Mouse (Mus musculus): ENCODE data around the gene St3gal4.

Gene St3gal4

DNA sequence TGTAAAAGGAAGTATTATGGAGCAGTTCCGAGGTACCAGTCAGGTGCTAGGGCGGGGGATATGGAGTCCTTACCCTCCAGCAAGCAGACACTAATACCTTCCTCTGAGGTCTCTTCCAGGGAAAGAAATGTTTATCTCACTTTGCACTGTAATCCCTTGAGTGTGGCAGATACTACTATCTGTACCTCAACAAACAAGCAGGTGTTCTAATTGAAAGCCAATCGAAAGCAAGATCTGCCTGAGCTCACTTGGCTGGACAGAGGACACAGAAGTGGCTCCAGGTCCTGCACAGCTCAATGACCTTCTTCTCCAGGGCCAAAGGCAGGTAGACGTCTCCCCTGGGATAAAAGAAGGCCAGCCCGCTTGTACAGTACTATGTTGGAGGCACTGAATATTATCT is 9.0 kb downstream of the St3gal4 start:
- in situ Hi-C loops (cut with MboI; ENCODE audit: unreplicated experiment in 2 of 2): loop anchor here in 1 of 2 experiments (10.0 kb wide), 1 partner anchor 65 kb away; the partner anchor contains the start of gene Dcps

DNA sequence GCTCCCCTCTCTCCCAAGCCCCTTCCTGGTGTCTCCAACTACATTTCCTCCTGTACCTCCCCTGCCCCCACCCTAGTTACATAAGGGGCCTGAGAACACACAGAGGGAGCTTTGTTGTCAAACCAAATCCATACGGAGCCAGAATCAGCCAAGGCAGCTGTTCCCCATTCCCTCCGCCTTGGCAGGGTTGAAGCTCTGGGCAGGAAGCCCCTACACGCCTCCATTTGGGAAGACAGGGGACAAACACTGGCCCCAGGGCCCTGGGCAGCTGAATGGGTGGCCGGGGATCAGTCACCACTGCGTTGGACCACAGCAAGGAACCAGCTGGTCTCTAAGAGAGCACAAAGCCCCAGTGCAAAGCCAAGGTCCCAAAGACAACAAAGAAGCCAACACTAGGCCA is 10.2 kb downstream of the St3gal4 start:
- in situ Hi-C loops (cut with MboI; ENCODE audit: unreplicated experiment in 2 of 2): loop anchor here in 1 of 2 experiments (10.0 kb wide), 1 partner anchor 54 kb away; no protein-coding TSS in a partner anchor

DNA sequence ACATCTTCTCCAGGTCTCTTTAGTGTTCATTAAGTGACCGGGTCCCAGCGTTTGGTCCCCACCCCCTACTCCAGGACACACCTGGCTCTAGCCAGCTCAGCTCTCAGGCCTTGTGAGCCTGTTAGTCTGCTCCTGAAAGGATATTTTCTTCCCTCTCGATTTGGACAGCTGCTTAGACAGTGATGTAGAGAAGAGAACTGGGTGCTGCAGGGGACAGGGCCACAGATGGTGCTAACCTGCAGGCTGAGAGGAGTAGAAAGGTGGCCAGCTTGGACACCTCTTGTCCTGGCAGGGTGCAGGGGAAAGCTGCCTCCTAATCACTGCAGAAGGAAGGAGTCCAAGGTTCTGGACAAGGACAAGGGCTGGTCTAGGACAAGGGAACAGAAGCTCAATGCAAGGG is 11.0 kb downstream of the St3gal4 start:
- in situ Hi-C loops (cut with MboI; ENCODE audit: unreplicated experiment in 2 of 2): loop anchor here in 1 of 2 experiments (10.0 kb wide), 1 partner anchor 53 kb away; no protein-coding TSS in a partner anchor

DNA sequence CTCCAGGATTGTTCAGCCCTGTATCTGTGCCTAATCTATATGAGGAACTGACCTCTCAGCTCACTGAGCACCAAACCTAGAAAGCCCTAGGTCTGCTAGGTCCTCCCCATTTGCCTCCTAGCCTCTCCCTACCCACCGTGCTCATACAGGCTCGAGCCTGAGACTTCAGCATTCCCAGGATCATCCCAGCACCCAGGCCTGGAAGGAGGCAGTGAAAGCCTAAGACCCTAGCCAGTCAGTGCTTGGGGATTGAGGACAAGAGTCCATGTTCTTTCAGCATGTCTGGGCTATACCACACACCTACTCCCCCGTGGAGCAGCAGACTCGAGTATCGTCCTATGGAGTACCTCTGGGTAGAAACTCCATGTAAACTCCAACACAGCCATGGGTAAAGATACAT is 11.7 kb downstream of the St3gal4 start:
- in situ Hi-C loops (cut with MboI; ENCODE audit: unreplicated experiment in 2 of 2): loop anchor here in 1 of 2 experiments (10.0 kb wide), 1 partner anchor 53 kb away; no protein-coding TSS in a partner anchor

DNA sequence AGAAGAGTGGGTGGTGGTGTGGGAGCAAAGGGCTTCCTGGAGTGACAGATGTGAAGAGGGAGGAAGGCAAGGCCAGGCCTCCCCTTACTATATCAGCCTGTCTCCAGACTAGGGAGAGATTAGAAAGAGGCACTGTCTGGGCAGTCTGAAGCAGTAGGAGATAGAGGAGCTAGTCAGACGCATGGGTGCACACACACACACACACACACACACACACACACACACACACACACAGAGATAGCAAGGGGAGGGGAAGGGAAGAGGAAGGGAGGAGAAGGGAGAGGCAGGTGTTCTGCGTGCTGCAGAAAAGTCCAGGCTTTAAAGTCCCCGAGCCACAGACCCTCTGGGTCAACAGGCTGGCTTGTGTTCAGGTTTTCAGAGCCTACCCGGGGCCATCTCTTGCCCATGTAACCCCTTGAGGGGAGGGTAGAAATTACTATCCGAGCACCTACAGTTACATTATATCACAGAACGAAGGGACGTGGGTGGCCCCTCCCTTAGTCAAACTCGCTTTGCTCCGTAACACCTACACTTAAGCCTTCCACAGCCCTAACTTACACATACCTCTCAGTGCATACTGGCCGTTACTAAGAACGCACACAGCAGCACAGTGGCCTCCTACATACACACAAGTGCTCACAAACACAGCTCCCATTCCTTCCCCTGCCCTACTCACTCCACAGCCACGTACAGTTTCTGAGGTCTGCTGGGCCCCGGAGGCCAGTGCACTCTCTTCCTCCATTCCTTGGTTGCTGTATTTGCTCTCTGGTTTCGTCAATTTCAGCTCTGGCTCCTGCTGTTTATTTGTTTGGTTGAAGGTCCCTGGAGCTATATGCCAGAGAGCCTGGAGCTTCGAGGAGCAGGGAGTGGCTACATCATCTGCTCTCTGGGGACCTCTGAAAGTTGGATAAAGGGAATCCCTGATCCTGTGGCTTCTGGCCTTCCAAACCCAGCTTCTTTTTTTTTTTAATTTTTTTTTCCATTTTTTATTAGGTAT is 12.9 kb downstream of the St3gal4 start:
- in situ Hi-C loops (cut with MboI; ENCODE audit: unreplicated experiment in 2 of 2): loop anchor here in 1 of 2 experiments (10.0 kb wide), 1 partner anchor 51 kb away; no protein-coding TSS in a partner anchor

DNA sequence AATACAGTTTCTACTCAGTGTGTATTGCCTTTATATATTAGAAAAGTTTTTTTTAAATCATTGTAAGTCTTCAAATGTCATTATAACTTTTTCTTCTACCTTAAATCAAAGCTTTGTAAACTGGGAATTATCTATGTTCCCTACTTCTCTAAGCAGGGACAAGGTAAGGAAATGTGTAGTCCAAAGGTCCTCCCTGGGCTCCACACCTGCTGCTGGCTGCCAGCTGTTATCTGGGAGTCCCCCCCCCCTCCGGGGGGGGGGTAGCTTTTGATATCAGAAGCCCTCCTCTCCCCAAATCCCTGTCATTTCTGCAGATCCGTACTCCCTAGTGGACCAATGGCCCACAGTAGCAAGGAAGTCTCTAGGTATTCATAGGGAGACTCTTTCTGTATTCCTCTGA is 13.6 kb downstream of the St3gal4 start:
- in situ Hi-C loops (cut with MboI; ENCODE audit: unreplicated experiment in 2 of 2): loop anchor here in 1 of 2 experiments (10.0 kb wide), 1 partner anchor 51 kb away; no protein-coding TSS in a partner anchor

DNA sequence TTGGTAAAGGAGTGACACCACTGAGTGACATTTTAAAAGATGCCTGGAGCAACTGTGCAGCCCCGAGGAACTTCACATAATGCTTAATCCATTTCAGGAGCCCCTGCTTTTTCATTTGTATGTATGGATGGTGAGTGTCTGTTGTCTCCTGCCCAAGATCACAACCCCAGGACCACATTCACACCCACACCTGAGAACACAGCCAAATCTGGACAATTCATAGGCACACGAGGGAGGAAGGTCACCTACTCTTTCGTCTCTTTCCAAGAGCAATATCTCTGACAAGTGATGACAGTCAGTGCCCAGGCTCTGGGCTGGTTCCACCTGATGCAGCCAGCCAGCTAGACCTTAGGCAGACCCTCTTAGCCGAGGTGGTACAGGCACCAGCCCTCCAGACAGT is 14.4 kb downstream of the St3gal4 start:
- in situ Hi-C loops (cut with MboI; ENCODE audit: unreplicated experiment in 2 of 2): loop anchor here in 1 of 2 experiments (10.0 kb wide), 1 partner anchor 50 kb away; no protein-coding TSS in a partner anchor

DNA sequence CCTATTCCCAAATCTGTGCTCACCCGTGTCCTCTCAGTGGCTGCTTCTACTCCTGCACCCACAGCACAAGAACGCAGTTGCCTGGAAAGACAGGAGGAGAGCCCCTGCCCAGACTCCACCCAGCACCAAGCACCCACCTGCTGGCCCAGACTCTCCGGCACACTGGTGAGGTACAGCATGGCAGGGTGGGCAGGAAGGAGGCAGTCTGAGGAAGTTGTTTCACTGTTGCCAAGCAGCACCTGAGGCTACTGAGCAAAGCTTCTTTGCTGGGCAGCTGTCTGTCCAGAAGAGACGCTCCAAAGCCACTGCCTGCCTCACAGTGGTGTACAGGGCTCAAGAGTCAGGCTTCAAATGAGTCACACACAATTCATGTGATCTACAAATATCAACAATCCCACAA is 20.3 kb downstream of the St3gal4 start:
- in situ Hi-C loops (cut with MboI; ENCODE audit: unreplicated experiment in 2 of 2): no loop called here

DNA sequence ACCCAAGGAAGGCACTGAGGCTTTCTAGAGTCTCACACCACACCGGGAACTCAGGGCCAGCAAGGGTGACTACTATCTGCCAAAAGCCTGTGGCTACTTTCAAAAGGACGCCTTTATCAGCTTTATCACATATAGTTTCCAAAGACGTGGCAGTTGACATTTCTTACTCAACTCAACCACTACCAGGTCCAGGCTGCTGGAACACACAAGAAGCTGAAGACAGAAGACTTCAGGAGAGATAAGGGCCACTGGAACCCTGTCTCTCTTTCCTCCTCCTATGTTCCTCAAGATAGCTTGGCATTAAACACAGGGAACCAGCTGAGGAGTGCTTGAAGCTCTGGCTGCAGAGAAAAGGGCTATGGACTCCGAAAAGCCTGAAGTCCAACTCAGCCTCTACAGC is 21.2 kb downstream of the St3gal4 start:
- in situ Hi-C loops (cut with MboI; ENCODE audit: unreplicated experiment in 2 of 2): no loop called here

DNA sequence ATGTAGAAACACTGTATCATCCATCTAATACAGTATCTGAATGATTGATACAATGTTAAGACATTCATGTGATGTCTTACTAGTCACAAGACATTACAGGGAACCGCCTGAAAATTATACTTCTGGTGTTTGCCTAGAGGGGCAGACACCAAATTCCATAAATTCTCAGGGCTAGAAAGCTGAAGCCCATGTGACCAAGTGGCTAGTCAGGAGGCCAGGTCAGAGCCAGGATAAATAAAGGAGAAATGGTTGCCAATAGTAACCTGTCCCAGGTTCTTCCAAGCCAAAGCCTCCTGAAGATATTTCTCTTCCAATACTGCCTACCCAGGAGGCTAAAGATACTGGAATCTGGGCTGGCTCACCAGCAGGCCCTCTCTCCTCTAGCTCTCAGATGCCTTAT is 23.3 kb downstream of the St3gal4 start:
- in situ Hi-C loops (cut with MboI; ENCODE audit: unreplicated experiment in 2 of 2): no loop called here

DNA sequence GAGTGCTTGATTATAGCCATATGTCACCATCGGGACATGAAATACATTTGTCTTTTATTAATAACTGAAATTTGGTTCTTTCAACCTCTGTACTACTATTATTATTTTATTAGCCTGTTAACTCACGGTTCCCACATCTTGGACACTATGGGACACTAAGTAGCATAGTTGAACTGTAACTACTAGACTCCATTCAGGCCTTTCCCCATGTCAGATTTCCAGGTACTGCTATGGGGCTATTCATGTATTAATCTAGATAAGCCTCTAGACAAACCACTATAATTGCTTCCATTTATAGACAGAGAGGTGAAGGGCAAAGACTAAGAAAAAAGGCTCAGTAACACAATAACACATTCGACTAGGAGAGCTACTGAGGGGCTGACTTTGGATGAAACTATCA is 25.7 kb downstream of the St3gal4 start:
- in situ Hi-C loops (cut with MboI; ENCODE audit: unreplicated experiment in 2 of 2): no loop called here

DNA sequence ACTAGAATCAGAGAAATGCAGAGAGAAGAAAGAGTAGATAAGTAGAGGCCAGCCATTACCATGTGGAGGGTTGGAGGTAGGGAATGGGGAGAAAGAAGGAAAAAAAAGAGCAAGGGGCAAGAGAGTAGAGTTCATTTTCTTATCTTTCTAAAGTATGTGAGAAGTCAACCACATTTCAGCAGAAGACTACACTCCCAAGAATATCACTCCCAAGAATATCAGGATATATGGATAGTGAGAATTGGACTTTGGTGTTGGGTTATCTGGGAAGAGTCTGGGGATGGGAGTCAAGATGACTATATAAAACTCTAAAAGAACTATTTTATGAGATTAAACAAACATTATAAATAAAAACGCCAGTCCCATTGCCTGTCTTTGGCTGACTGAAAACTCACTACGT is 26.2 kb downstream of the St3gal4 start:
- in situ Hi-C loops (cut with MboI; ENCODE audit: unreplicated experiment in 2 of 2): no loop called here

DNA sequence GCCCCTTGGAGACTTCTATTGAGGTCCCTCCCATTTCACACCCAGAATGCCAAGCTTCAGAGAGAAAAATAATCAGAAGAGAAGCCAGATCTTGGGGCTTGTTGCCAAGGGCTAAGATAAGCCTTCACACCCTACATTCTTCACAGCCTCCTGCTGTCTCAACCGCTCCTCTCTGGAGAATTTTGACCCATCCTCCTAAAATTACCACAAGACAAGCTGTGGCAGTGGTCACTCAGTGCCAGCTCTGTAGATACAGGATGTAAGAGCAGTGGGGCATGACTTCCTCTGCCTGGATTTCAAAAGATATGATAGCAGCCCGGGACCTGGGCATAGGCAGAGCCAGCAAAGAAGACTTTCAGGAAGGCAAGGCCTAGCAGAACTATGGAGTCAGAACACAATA is 57.6 kb downstream of the St3gal4 start:
- in situ Hi-C loops (cut with MboI; ENCODE audit: unreplicated experiment in 2 of 2): no loop called here

DNA sequence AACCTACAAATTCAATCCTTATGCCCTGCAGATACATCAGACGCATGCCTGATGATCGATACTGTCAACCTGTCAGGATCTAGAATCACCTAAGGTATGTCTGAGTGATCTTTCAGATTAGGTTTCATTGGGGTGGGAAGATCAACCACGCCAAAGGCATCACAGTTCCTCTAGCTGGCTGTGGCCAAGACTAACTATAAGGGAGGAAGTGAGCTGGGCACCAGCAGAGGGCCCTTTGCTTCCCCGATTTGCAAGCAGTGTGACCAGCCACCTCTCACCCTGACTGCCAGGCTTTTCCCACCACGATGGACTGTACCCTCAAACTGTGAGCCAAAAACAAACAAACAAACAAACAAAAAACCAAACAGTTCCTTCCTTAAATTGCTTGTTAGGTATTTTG is 59.2 kb downstream of the St3gal4 start:
- in situ Hi-C loops (cut with MboI; ENCODE audit: unreplicated experiment in 2 of 2): loop anchor here in 1 of 2 experiments (10.0 kb wide), 1 partner anchor 45 kb away; no protein-coding TSS in a partner anchor

DNA sequence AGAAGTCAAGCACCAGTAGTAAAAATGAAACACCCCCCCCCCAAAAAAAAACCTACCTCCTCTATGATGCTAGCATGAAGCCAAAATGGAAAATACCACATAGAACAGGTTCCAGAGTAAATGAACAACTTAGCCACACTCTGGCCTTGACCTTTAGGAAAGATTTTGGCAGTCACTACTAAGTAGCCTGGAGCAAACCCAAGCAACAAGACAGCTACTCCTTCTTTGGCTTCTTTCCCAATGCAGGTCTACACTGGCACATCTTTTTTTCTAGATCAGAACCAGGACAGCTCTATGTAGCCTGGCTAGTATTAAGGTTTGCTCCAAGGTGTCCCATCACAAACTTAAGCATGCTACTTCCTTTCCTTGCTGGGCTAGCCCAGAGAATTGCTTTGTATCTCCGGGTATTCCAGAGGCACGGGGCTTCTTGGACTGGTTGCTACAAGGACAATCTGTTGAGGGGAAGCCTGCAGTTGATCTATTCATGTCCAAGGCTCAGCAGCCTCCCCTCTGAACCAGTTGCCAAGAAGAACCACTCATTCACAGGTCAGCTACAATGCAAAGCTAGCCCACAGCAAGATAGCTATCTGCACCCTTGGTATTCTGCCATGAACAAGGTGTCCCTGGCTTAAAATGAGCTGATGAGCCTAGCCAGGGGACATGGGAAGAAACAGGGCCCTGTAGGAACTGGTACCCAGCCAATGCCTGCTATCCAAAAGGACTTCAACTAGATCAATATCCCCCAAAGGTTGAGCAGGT is 60.3 kb downstream of the St3gal4 start:
- in situ Hi-C loops (cut with MboI; ENCODE audit: unreplicated experiment in 2 of 2): loop anchor here in 1 of 2 experiments (10.0 kb wide), 1 partner anchor 46 kb away; no protein-coding TSS in a partner anchor

DNA sequence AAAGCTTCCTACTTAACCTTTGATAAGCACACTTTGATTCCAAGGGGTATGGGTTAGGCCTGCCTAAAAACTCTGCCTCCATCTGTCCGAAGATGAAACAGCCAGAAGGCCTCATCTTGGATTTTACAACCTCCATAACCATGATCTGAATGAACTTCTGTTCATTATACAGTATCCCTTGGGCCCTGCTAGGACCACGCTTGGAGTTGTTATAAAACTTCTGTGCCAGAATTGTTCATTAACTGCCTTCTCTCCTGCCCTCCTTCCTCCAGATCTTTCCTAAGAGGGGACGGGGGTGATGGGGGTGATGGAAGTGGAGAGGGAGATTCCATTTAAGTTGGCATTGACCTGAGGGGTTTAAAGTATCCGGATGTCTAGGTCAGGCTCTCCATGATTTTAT is 60.9 kb downstream of the St3gal4 start:
- in situ Hi-C loops (cut with MboI; ENCODE audit: unreplicated experiment in 2 of 2): loop anchor here in 1 of 2 experiments (10.0 kb wide), 1 partner anchor 47 kb away; no protein-coding TSS in a partner anchor

DNA sequence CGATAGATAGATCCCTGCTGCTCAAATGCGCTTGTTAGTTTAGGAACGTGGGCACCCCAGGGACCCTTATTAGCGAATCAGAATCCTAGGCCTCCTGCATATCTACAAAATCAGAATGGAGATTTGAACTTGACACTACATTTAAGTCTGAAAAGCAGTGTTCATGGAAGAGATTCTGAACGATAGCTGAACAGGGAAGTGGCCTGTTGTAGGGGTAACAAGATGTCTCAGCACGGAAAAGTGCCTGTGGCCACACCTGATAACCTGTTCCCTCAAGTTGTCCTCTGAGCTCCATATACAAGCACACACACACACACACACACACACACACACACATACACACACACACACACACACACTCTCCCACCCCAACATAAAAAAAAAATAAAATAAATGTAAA is 61.4 kb downstream of the St3gal4 start:
- in situ Hi-C loops (cut with MboI; ENCODE audit: unreplicated experiment in 2 of 2): loop anchor here in 1 of 2 experiments (10.0 kb wide), 1 partner anchor 47 kb away; no protein-coding TSS in a partner anchor

DNA sequence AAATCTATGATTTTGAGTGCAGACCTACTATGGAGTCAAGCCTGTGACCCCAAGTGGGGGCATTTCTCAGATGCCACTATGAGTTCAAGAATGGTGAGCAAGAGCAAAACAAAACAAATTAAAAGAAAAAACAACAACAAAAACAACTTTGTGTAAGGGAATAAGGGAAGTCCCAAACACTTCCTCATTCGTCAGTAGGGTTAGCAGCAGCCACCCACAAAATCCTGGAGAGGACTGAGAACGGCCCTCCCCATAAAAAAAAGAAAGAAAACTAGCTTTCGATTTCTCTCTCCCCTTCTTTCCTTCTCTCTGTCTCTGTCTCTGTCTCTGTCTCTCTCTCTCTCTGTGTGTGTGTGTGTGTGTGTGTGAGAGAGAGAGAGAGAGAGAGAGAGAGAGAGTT is 62.5 kb downstream of the St3gal4 start:
- in situ Hi-C loops (cut with MboI; ENCODE audit: unreplicated experiment in 2 of 2): loop anchor here in 1 of 2 experiments (10.0 kb wide), 1 partner anchor 48 kb away; no protein-coding TSS in a partner anchor

DNA sequence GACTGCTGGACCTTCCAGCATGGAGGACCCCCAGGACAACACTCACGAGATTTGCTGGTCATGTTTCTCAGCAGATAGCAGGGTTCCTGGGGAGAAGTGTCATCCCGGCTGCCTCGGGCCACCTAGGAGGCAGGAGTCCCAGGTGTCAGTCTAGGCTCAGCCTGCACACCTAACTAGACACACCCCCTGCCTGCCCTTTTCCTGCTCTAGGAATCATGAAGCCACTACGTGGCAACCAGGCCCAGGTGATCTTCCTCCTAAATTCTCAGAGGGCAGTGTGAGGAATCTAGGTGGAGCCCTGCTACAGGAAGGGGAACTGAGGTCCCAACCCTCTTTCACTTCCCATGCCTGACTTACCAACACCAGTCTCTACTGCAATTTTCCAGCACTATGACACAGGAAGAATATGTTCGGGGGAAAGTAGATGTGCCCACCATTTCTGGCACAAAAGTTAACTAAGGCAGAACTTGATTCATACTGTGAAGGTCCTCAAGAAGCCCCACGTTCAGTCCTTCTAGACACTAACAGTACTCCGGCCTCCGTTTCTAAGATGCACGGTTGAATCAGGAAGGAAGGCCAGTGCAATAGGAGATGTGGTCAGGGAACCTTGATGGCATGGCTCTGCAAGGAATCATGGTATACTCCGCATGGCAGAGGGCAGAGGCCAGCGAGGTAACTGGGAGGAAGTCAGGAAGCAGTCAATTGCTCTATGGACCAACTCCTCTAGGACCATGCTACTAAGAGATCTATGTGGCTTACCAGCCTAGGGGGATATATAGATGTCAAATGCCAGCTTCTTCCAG is 63.3 kb downstream of the St3gal4 start:
- in situ Hi-C loops (cut with MboI; ENCODE audit: unreplicated experiment in 2 of 2): loop anchor here in 1 of 2 experiments (10.0 kb wide), 1 partner anchor 49 kb away; no protein-coding TSS in a partner anchor

Measured in v-Abl transformed pro-B cells (cell line).